Mouse (Mus musculus) stomach, postnatal 0 days (tissue): ENCODE results near the gene Rgs9bp. TPM values are rescaled to one million over a fixed set of nuclear protein-coding genes. Genes with fewer than 3 reads are reported as not detected.
A peak's percentile ranks its signal among the peaks of the same experiment; 100 is the strongest.

Experiments
- ATAC-seq: fragments of 200-750 bp; cut with Nextera tagmentation; 2 replicates; pipeline ENCODE4 v1.8.0; 2017; ENCODE audit not compliant: low FRiP score, low TSS enrichment
- DNase-seq: peaks from one replicate; pipeline ENCODE4 v3.0.0-alpha.2; 2016; ENCODE audit warnings: low spot score
- H3K27ac ChIP-seq: fragments of 300-500 bp; sonication (generic); replicated peaks from 2 replicates; pipeline ENCODE4 v1.5.1; 2014; ENCODE audit warnings: mild to moderate bottlenecking, control low read depth
- H3K27me3 ChIP-seq: fragments of 300-500 bp; sonication (generic); 2 replicates; pipeline ENCODE4 v1.6.1; 2014; ENCODE audit warnings: low read length; ENCODE audit not compliant: control insufficient read depth, insufficient read depth
- H3K36me3 ChIP-seq: fragments of 300-500 bp; sonication (generic); 2 replicates; pipeline ENCODE4 v1.6.1; 2014; ENCODE audit warnings: low read length, mixed read lengths; ENCODE audit not compliant: control insufficient read depth, insufficient read depth
- H3K4me1 ChIP-seq: fragments of 300-500 bp; sonication (generic); replicated peaks from 2 replicates; pipeline ENCODE4 v1.6.1; 2014; ENCODE audit warnings: antibody characterized with exemption; ENCODE audit not compliant: control insufficient read depth, insufficient read depth
- H3K4me2 ChIP-seq: fragments of 300-500 bp; sonication (generic); replicated peaks from 2 replicates; pipeline ENCODE4 v1.6.1; 2014; ENCODE audit warnings: low read depth, mild to moderate bottlenecking, control low read depth, moderate library complexity
- H3K4me3 ChIP-seq: fragments of 300-500 bp; sonication (generic); 2 replicates; pipeline ENCODE4 v1.5.1; 2014; ENCODE audit warnings: low read depth, low read length, control low read depth
- H3K9ac ChIP-seq: fragments of 300-500 bp; sonication (generic); 2 replicates; pipeline ENCODE4 v1.6.1; 2014; ENCODE audit warnings: mild to moderate bottlenecking, low read length, control low read depth, mixed read lengths
- H3K9me3 ChIP-seq: fragments of 300-500 bp; sonication (generic); 2 replicates; pipeline ENCODE4 v1.6.1; 2016; ENCODE audit warnings: low read length; ENCODE audit not compliant: control insufficient read depth
- CTCF ChIP-seq: IDR thresholded peaks from 2 replicates; pipeline ENCODE4 v1.5.1; 2016; ENCODE audit warnings: antibody characterized with exemption, low read depth, mild to moderate bottlenecking, moderate library complexity
- EP300 ChIP-seq: optimal IDR thresholded peaks from 2 replicates; pipeline ENCODE3; 2016; ENCODE audit warnings: antibody characterized with exemption
- WGBS: fragments of 180-500 bp; shearing (Covaris S2); extraction: QIAGEN DNeasy Blood & Tissue Kit; methylation state at CpG from one replicate; pipeline ENCODE4 v1.1.7; 2014; 5-methylcytosine and 5-hydroxymethylcytosine counted together
- polyA plus RNA-seq: library from polyadenylated mRNA; unstranded; fragments of >200 nt; fragmentation: Nextera tagmentation; extraction: Ambion mirVana; gene quantifications from 2 replicates; pipeline ENCODE4 v1.2.1, GENCODE M21; 2015

The Rgs9bp gene
- polyA plus RNA-seq, 1 experiment from 2014 or later, result 0.28 TPM

DNA sequence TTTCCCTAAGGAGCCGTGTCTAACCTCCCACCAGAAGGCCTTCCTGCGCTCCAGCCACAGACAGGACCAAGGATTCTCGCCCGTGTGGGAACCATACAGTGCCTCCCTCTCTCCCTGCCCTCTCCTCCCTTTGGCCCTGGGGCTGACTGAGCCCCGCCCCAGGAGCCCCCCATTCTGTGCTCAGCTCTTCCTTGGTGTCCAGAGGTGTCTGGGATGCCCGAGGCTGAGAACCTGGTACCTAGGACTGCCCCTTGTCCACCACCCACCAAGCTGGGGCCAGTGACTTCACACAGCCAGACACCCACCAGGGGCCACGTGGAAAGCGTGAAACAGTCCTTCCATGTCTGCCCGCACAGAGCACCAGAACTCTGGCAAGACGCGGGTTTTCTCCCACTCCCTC is 22.3 kb downstream of the Rgs9bp start:
- no peaks in the 10 kb centered on the region for H3K36me3 ChIP-seq
- H3K9me3 ChIP-seq, result no peaks in the 10 kb centered on the region
- WGBS, result 60% methylated on average over 11 of the region's 11 CpGs
- no peaks in the 10 kb centered on the region for H3K27me3 ChIP-seq
- TF ChIP-seq CTCF, result no peak
- no peak for TF ChIP-seq EP300
- H3K27ac ChIP-seq, result no peak overlapping the region
- DNase-seq (no peak), ATAC-seq (no peak)
- no peak overlapping the region for H3K9ac ChIP-seq
- no peaks in the 10 kb centered on the region for H3K4me1 ChIP-seq
- no peak overlapping the region for H3K4me2 ChIP-seq
- H3K4me3 ChIP-seq, result no peak overlapping the region

DNA sequence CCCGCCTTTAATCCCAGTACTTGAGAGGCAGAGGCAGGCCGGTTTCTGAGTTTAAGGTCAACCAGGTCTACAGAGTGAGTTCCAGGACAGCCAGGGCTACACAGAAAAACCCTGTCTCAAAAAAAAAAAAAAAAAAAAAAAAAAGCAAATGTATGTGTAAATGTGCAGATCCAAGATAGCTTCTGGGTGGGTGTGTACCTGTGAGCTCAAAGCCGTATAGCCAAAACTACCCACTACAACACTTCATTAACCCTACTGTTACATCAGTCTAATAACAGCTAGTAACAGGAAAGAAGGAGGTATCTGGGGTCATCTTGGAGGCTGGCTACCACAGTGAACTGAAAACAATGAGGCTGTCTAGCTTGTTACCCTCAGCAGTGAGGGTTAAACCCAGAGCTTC is 25.5 kb downstream of the Rgs9bp start:
- Histone ChIP-seq H3K4me1 (no peaks in the 10 kb centered on the region), H3K9me3 (no peaks in the 10 kb centered on the region), H3K4me2 (no peak overlapping the region), H3K4me3 (no peak overlapping the region), H3K27me3 (no peaks in the 10 kb centered on the region), H3K36me3 (no peaks in the 10 kb centered on the region), H3K9ac (no peak overlapping the region), H3K27ac (no peak overlapping the region)
- no peak for ATAC-seq
- TF ChIP-seq EP300 (no peak), CTCF (no peak)
- 90% methylated on average over 3 of the region's 3 CpGs for WGBS
- DNase-seq, result no peak

DNA sequence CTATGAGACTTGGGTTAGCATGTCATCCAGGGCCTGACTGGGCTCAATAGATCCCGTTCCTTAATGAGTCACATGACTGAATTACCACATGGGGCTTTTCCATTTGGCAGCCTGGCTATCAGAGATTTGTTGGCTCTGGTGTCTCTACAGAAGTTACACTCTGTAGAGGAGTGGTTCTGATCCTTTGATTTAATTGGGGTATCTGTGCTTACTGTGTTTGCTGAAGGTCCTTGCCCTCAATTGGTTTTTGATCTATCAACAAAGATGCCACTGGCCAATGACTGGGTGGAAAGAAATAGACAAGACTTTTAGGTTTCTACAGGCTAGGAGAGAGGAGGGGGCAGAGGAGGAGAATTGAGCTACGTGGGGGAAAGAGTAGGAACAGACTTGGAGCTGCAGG is 26.7 kb downstream of the Rgs9bp start:
- H3K9ac ChIP-seq, result no peak overlapping the region
- H3K27ac ChIP-seq, result no peak overlapping the region
- H3K4me1 ChIP-seq, result no peaks in the 10 kb centered on the region
- no peak for DNase-seq
- H3K9me3 ChIP-seq, result no peaks in the 10 kb centered on the region
- no peak overlapping the region for H3K4me3 ChIP-seq
- WGBS, result 51% methylated on average over 2 of the region's 2 CpGs
- H3K27me3 ChIP-seq, result no peaks in the 10 kb centered on the region
- TF ChIP-seq CTCF (no peak), EP300 (no peak)
- ATAC-seq, result no peak
- no peak overlapping the region for H3K4me2 ChIP-seq
- H3K36me3 ChIP-seq, result no peaks in the 10 kb centered on the region

DNA sequence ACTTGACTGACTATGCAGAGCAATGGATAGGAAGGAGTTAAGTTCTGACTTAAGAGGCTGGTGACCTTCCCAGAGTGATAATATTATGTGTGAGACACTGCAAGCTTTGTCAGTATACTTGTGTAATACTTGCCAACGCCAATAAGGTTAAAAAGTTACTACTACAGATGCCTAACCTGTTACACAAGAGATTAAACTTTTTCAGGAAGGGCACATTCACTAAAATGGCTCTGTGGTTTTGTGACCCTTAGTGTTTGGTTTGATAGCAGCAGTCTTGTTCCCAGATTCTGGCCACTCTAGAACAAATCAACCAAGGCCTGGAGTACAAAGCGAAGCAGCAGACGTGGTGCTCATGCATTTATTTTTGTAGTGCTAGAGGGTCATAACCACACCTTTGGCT is 27.8 kb downstream of the Rgs9bp start:
- Histone ChIP-seq H3K9ac (no peak overlapping the region), H3K27ac (peak overlapping the region; percentile 49), H3K4me2 (no peak overlapping the region), H3K4me1 (no peaks in the 10 kb centered on the region), H3K4me3 (no peak overlapping the region), H3K36me3 (no peaks in the 10 kb centered on the region), H3K27me3 (no peaks in the 10 kb centered on the region), H3K9me3 (no peaks in the 10 kb centered on the region)
- 58% methylated on average over 3 of the region's 3 CpGs for WGBS
- TF ChIP-seq EP300 (no peak), CTCF (no peak)
- no peak for DNase-seq
- no peak for ATAC-seq

DNA sequence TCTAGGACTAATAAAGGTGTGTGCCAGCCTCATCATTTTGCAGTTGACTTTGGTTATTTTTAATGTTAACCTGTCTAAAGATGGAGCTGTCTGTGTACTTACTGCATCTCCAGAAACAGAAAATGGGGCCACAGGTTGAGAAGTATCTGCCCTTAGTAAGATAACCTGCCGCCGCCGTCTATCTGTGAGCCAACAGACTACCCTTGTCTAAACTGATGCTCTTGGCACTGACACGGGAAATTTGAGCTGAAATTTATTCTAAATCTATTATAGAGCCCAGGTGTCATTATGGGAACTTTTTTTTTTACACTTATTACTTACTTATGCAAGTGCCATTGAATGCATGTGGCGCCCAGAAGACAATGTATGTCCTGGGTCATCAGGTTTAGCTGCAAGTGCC is 28.5 kb downstream of the Rgs9bp start:
- DNase-seq (no peak), ATAC-seq (no peak)
- H3K4me2 ChIP-seq, result no peak overlapping the region
- no peaks in the 10 kb centered on the region for H3K9me3 ChIP-seq
- no peaks in the 10 kb centered on the region for H3K4me1 ChIP-seq
- no peak overlapping the region for H3K9ac ChIP-seq
- TF ChIP-seq CTCF (no peak), EP300 (no peak)
- 86% methylated on average over 5 of the region's 5 CpGs for WGBS
- no peaks in the 10 kb centered on the region for H3K36me3 ChIP-seq
- H3K27me3 ChIP-seq, result no peaks in the 10 kb centered on the region
- no peak overlapping the region for H3K27ac ChIP-seq
- no peak overlapping the region for H3K4me3 ChIP-seq

DNA sequence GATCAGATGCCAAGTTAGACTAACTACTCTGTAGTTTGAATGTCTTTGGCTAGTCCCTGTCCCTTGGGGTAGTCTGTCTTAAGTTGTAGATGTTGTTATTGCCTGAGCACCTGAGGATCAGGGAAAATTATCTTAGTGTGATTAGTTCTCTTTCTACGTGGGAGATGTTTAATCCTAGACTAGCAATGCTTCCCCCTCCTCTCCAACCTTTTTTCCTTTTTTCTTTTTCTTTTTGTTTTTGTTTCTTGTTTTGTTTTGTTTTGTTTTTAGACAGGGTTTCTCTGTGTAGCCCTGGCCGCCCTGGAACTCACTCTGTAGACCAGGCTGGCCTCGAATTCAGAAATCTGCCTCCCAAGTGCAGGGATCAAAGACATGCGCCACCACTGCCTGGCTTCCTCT is 29.2 kb downstream of the Rgs9bp start, which contains the start of gene Nudt19:
Nudt19 (minus strand) TSS at position 100 of the 399 bp plus-strand sequence.
- no peaks in the 10 kb centered on the region for H3K4me1 ChIP-seq
- no peaks in the 10 kb centered on the region for H3K36me3 ChIP-seq
- WGBS, result 64% methylated on average over 4 of the region's 4 CpGs
- no peak for TF ChIP-seq CTCF
- no peak for TF ChIP-seq EP300
- H3K4me2 ChIP-seq, result peak within 1 kb of the TSS; percentile 100
- no peaks in the 10 kb centered on the region for H3K9me3 ChIP-seq
- H3K27ac ChIP-seq, result peak within 1 kb of the TSS; percentile 99
- peak within 1 kb of the TSS; percentile 99 for H3K9ac ChIP-seq
- H3K4me3 ChIP-seq, result peak within 1 kb of the TSS; percentile 90
- no peaks in the 10 kb centered on the region for H3K27me3 ChIP-seq
- DNase-seq, result no peak
- no peak for ATAC-seq
